Mouse (Mus musculus) adrenal gland, postnatal 4 days (tissue): ENCODE results near the gene Lhfpl1. TPM values are rescaled to one million over a fixed set of nuclear protein-coding genes. Genes with fewer than 3 reads are reported as not detected.
"Not testable (repeated sequence)": the region's sequence is repeated elsewhere in the genome, so short reads cannot be mapped to it uniquely, and the experiment has no call there.

Experiments used
- DNase-seq, 2 experiments: peaks; one replicate each; pipeline ENCODE4 v3.0.0; 2021 to 2022; ENCODE audit warnings: low spot score in 2 of 2, mixed read lengths in 2 of 2
- long read RNA-seq, 2 experiments: library from polyadenylated mRNA; stranded (forward); transcript quantifications; one replicate each; pipeline ENCODE4 v2.0.0; 2021
- total RNA-seq, 2 experiments: library from RNA; stranded (reverse); gene quantifications; 2 replicates each; pipeline ENCODE4 v1.2.3; 2021

The Lhfpl1 gene
- total RNA-seq = under 1 TPM in 1 of 2 experiments, not detected in 1; 0.96 TPM
- long read RNA-seq, experiment 1 = 0 reads
- long read RNA-seq, experiment 2, partial matches to known transcripts = 0 of 1 reads
- long read RNA-seq, experiment 2, other reads (novel, unspliced or antisense) = 0 of 1 reads

- DNase-seq = no peak
Measured at GRCm38 (mm10) chrX:145348377-145349203, at the start of gene Lhfpl1. Gene Lhfpl1 (minus strand): TSS chrX:145349089.

- DNase-seq = no peak
Measured at GRCm38 (mm10) chrX:145371839-145372238, 22.9 kb upstream of the Lhfpl1 start.

GRCm38 (mm10) chrX:145362527-145362926 lies 13.6 kb upstream of the Lhfpl1 start:
- no peak for DNase-seq

GRCm38 (mm10) chrX:145342402-145342801 lies 6.5 kb downstream of the Lhfpl1 start:
- DNase-seq = no peak

GRCm38 (mm10) chrX:145336141-145336540 lies 12.7 kb downstream of the Lhfpl1 start:
- no peak for DNase-seq

GRCm38 (mm10) chrX:145308555-145308954 lies 40.3 kb downstream of the Lhfpl1 start:
- no peak for DNase-seq

GRCm38 (mm10) chrX:145307174-145307573 lies 41.7 kb downstream of the Lhfpl1 start:
- peak in 1 of 2 experiments; percentile 3 for DNase-seq

- not testable (repeated sequence) for DNase-seq
Measured at GRCm38 (mm10) chrX:145300232-145300631, 48.7 kb downstream of the Lhfpl1 start.

- DNase-seq = no peak
Measured at GRCm38 (mm10) chrX:145272209-145272608, 76.7 kb downstream of the Lhfpl1 start.

GRCm38 (mm10) chrX:145271768-145272167 lies 77.1 kb downstream of the Lhfpl1 start:
- no peak for DNase-seq

GRCm38 (mm10) chrX:145261803-145262202 lies 87.1 kb downstream of the Lhfpl1 start:
- no peak for DNase-seq

Other genes with a start within 250 kb of the Lhfpl1 start
- 10 to 100 TPM; 18.2 to 19.5 TPM for gene Amot, start 156.1 kb upstream of the Lhfpl1 start, total RNA-seq